Mouse (Mus musculus) liver, adult 2 months (tissue): ENCODE results near the gene Slc13a2.

Experiments
- CTCF ChIP-seq: fragments of 200-500 bp; IDR thresholded peaks from 2 replicates; pipeline ENCODE4 v1.5.1; 2011; ENCODE audit warnings: low read depth, low read length, control low read depth
- POLR2A ChIP-seq: fragments of 200-500 bp; IDR thresholded peaks from 2 replicates; pipeline ENCODE4 v1.6.1; 2011; ENCODE audit warnings: low read length, control low read depth; ENCODE audit not compliant: insufficient read depth; ENCODE audit errors: extremely low read depth

- TF ChIP-seq CTCF, result no peak
- no peak for TF ChIP-seq POLR2A
Observed at GRCm38 (mm10) chr11:78430195-78430878, 8.3 kb upstream of the Slc13a2 start.
